Mouse (Mus musculus) E14TG2a.4 (cell line): Measurements from ENCODE around the gene Pcdh17.

Experiments
- CTCF ChIP-seq: conservative IDR thresholded peaks from 2 replicates; pipeline ENCODE4 v1.5.1; 2014; ENCODE audit warnings: low read length
- POU5F1 ChIP-seq: IDR thresholded peaks from 2 replicates; pipeline ENCODE4 v1.6.1; 2014; ENCODE audit warnings: low read length, borderline replicate concordance

DNA sequence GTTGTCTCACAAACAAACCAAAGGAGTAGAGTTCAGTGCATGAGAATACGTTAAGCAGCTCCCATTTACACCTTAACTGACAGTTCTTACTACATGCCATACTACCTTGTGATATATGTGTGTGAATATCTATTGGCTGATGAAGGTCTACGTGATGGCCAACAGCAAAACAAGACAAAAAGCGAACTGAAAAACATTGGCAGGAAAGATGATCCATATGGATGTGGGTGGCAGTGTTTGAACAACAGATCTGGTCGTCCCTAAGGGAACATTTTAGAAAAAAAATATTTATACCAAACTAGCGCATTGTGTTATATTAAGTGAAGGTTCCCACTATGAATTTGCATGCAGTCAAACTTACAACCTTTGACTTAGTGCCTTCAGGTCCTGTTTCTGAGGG, 108.2 kb downstream of the Pcdh17 start:
- TF ChIP-seq POU5F1 (no peak), CTCF (no peak)
